Mouse (Mus musculus): ENCODE data around the gene Litaf. TPM values are rescaled to one million over a fixed set of nuclear protein-coding genes. Genes with fewer than 3 reads are reported as not detected.

Litaf gene
- polyA plus RNA-seq (2012; ENCODE audit: insufficient read depth, insufficient read length, missing spikeins) = 15.6 and 17.6 TPM in 2 replicates

DNA sequence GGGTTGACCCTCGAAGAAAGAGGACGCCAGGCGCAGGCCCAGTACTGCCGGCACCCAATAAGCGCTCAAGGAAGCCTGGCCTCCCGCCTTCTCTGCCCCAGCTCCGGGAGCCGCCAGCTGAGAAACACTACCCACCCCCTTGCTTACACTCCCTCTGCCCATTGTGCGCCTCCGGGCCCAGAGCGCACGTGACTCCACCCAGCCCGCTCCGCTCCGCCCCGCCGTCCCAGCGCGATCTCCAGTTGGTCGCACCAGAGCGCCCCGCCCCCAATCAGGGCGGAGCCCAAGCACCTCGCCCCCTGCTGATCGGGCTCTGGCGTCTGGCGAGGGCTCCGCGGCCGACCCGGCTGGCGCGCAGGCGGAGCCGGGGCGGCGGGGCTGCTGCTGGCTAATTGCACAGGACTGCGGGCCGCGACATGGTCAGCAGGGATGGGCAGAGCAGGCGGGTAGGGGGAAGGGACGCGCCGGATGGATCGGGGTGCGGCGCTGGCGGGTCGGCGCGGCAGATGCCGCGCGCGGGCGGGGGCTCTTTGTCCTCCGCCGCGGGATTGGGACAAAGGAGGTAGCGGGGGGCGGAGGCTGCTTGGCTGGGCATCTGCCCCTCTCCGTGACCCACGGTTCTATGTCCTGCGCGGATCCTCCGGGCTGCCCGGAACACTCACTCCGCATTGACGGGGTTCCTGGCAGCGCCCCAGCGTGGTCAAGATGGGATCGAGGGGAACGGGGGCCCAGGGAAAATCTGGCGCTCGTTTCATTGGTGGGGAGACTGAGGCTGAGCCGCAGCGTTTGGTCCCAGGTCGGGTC lies at the start of gene Litaf:
Gene Litaf, minus strand, starts transcription at position 129 of the 804 bp plus-strand sequence.
- Histone ChIP-seq H3K4me3 (ENCODE audit: insufficient read depth, low read depth, low read length) (peak within 1 kb of the TSS; percentile 81), H3K27ac (replicated peaks; ENCODE audit: low read depth, low read length) (peak within 1 kb of the TSS; percentile 71), H3K4me1 (ENCODE audit: control insufficient read depth, insufficient read depth, insufficient read length, low read length) (peaks cover 43% of the 10 kb centered on the region)

DNA sequence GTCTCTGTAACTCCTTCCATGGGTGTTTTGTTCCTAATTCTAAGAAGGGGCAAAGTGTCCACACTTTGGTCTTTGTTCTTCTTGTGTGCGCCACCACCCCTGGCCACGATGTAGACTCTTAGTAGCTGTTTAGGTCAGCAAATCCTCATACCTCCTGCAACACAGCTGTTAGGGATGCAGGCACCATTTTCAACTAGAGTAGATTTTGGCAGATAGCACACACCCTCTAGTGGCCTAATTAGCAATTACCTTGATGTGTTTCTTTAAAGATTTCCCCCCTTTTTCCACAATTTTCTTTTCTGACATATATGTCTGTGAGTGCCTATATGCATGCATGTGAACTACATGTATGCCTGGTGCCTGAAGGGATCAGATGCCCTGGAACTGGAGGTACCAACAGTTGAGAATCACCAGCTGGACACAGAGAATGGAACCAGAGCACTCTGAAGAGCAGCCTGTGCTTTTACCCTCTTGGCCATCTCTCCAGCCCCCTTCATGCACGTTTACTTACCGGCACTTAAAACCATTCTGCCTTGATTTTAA lies 43.3 kb upstream of the Litaf start:
- Histone ChIP-seq H3K4me1 (ENCODE audit: control insufficient read depth, insufficient read depth, insufficient read length, low read length) (no peaks in the 10 kb centered on the region), H3K27ac (replicated peaks; ENCODE audit: low read depth, low read length) (no peak overlapping the region), H3K4me3 (ENCODE audit: insufficient read depth, low read depth, low read length) (no peak overlapping the region)

DNA sequence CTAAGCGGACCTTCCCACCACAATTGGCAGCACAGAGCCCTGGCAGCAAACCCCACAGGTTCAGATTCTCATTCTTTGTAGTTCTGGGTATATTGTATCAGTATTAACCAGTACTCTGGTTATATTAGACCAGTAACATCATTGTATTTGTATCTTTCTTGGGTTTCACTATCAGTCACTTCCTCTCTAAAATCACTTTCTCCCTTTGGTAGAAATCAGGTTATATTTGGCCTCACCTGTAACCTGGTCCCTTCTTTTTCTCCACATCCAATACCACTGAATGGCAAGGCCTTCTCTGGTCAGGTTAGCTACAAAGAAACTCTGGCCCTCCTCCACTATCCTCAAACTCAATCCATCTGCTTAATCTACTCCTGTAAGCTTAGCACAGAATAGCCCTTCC lies 38.9 kb upstream of the Litaf start:
- Histone ChIP-seq H3K4me3 (ENCODE audit: insufficient read depth, low read depth, low read length) (no peak overlapping the region), H3K4me1 (ENCODE audit: control insufficient read depth, insufficient read depth, insufficient read length, low read length) (no peaks in the 10 kb centered on the region)

DNA sequence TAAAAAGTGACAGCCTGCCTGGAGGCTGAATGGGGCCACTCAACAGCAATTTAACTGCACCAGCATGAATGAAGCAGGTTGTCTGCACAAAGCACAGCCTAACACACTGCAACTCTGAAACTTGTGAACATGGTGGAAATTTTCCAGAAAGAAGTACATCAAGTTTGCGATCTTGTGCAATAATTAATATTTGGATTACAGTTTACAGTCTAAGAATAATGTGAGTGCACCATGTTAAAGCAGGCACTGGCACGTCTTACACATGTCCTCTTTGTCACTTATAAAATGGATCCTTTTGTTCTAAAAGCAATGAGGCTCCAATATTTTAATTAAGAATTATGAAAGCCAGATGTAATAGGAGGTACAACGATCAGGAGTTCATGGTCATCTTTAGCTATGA lies 31.3 kb upstream of the Litaf start:
- H3K27ac ChIP-seq (replicated peaks; ENCODE audit: low read depth, low read length) = no peak overlapping the region
- H3K4me1 ChIP-seq (ENCODE audit: control insufficient read depth, insufficient read depth, insufficient read length, low read length) = peaks cover 3% of the 10 kb centered on the region; the same call in 1 of the 2 replicates
- H3K4me3 ChIP-seq (ENCODE audit: insufficient read depth, low read depth, low read length) = no peak overlapping the region

More for the DNA sequence above, 38.9 kb upstream of the Litaf start:
- no peak overlapping the region for H3K27ac ChIP-seq (replicated peaks; ENCODE audit: low read depth, low read length)

DNA sequence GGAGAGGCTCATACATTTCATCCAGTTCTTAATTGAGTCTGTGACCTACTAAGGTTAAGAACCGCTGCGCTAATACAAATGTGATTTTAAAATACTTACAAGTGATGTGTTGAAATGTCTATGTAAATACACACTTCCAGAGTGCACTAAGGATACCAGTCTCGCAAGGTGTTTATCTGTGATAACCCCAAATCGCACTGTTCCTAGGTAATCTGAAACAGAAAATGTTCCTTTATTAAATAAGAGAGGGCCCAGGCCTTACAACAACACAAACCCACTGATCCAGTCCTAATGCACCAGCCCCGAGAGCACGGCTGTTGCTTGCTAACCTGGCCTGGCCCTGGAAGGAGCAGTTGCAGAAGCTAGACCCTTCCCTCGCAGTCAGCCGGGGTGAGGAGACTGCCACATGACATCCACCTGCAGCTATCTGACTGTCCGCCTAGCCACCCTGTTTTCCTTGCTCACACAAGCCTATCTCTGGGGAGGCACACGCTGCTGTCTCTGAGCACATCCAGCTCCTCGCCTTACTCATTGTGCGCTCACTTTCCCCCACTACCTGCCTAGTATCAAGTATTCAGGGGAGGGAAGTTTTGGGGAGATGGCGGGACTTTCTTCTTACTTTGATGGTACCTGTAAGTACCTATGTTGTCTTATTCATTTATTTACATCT lies 27.9 kb upstream of the Litaf start:
- Histone ChIP-seq H3K4me3 (ENCODE audit: insufficient read depth, low read depth, low read length) (no peak overlapping the region), H3K27ac (replicated peaks; ENCODE audit: low read depth, low read length) (no peak overlapping the region), H3K4me1 (ENCODE audit: control insufficient read depth, insufficient read depth, insufficient read length, low read length) (peaks cover 18% of the 10 kb centered on the region)

DNA sequence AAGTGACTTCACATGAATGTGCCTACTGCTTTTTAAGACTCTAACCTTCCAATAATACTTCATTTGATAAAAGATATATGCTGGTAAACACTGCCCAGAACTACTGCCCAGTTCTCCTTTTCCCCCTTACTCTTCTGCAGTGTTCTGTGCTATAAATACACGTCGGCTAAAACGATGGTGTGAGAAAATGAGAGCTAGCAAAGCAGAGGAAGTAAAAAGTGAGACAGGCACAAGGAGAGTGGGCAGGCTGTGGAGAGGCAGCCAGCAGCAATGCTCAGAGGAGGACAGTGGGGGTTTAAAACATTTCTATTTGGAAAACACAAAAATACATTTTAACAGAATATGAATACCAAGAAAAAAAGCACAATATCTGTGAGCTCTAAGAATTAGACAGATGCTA lies 26.6 kb upstream of the Litaf start:
- no peak overlapping the region for H3K4me3 ChIP-seq (ENCODE audit: insufficient read depth, low read depth, low read length)
- H3K27ac ChIP-seq (replicated peaks; ENCODE audit: low read depth, low read length) = peak overlapping the region; percentile 19
- peaks cover 18% of the 10 kb centered on the region for H3K4me1 ChIP-seq (ENCODE audit: control insufficient read depth, insufficient read depth, insufficient read length, low read length)

DNA sequence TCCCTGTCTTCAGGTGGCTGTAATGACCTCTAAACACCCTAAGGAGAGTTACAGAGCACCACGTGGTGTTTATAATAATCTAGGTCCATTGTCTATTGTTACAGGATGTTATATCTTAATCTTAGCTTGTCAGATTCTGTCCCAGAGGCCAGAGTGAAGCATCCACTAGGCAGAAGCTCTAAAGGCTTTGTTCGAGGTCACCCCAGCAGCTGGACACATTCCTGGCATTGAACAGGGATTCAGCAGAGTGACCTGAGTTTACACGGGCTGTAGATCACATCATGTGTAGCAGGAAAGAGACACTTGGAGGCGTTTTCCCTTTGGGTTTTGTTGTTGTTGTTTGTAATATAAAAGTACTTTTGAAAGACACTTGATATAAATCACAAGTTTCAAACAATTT lies 26.1 kb upstream of the Litaf start:
- Histone ChIP-seq H3K27ac (replicated peaks; ENCODE audit: low read depth, low read length) (peak overlapping the region; percentile 76), H3K4me3 (ENCODE audit: insufficient read depth, low read depth, low read length) (no peak overlapping the region), H3K4me1 (ENCODE audit: control insufficient read depth, insufficient read depth, insufficient read length, low read length) (peaks cover 18% of the 10 kb centered on the region)

DNA sequence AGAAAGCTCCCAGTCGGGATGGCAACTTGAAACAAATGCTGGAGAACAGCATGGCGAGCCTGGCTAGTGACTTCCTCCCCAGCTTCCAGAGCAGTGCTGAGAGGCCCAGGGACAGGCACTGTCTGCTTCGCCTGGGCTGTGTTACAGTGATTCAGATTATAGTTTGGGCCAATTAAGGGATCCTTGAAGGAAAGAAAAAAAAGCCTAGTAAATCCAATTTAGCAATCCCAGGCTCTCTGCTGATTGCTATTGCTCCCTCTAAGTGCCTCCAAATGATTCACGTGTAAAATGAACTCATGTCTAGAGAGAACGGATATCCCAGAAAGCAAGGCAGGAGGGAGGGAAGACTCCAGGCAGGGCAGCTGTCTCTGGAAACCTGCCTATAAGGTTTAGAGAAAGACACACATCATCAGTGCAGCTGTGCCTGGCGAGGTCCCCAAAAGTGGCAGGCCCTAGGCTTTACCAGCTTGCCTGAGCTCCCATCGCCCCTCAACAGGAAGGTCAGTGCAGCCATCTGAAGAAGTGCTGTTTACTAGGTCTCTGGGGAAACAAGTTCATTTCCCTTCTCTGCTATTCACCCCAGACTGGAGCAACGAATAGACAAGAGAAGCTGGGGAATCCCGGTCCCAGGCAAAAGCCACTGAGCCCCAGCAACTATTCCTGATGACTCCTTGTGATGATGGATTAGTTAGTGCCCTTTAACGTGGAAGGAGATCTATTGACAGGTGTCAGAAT lies 25.0 kb upstream of the Litaf start:
- no peak overlapping the region for H3K4me3 ChIP-seq (ENCODE audit: insufficient read depth, low read depth, low read length)
- peak overlapping the region; percentile 76; the same call in 1 of the 2 replicates for H3K27ac ChIP-seq (replicated peaks; ENCODE audit: low read depth, low read length)
- peaks cover 18% of the 10 kb centered on the region for H3K4me1 ChIP-seq (ENCODE audit: control insufficient read depth, insufficient read depth, insufficient read length, low read length)

DNA sequence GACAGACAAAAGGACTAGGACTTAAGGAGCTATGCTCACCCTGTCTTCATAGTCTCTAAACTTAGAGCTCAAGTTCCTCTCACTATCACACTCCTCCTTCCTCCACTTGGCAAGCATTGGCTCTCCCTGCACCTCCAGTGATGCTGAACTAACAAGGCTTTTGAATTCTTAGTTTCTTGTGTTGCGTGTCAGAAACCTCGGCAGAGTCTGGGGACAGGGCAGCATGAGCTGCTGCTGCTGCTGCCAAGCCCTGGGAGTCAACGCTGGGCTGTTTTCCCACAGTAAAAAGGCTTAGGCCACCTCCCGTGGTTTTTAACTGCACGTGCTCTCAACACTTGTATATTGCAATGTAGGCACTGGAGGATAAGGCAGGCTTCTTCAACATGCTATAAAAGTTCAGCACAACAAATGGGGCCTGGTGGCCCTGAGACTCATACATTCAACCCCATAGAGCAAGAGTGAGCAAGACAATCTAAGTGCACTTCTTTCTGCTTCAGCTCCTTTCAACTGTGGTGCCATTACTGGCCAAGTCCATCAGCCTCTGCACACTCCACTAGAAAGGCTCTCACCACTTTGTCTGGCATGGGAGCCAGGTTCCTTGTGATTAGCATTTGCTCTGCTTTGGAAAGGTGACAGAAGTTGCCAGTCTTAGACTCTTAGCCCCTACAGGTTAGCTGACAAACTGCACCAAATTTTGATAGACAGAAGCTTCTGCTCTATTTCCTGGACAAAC lies 21.1 kb upstream of the Litaf start:
- no peak overlapping the region for H3K27ac ChIP-seq (replicated peaks; ENCODE audit: low read depth, low read length)
- H3K4me3 ChIP-seq (ENCODE audit: insufficient read depth, low read depth, low read length) = no peak overlapping the region
- peaks cover 15% of the 10 kb centered on the region for H3K4me1 ChIP-seq (ENCODE audit: control insufficient read depth, insufficient read depth, insufficient read length, low read length)

DNA sequence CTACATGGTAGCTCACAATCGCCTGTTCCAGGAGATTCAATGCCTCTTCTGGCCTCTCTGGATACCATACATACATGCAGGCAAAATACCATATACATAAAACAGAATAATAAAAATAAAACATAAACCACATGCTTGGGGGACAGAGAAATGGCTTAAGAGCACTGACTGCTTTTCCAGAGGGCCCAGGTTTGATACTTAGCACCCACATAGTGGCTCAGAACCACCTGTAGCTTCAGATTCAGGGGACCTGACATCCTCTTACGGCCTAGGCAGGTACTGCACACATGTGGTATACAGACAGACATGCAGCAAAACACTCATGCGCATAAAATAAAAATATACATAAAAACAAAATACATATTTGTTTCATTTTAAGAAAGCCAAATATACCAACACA lies 20.3 kb upstream of the Litaf start:
- Histone ChIP-seq H3K4me3 (ENCODE audit: insufficient read depth, low read depth, low read length) (no peak overlapping the region), H3K27ac (replicated peaks; ENCODE audit: low read depth, low read length) (no peak overlapping the region), H3K4me1 (ENCODE audit: control insufficient read depth, insufficient read depth, insufficient read length, low read length) (peaks cover 10% of the 10 kb centered on the region)

DNA sequence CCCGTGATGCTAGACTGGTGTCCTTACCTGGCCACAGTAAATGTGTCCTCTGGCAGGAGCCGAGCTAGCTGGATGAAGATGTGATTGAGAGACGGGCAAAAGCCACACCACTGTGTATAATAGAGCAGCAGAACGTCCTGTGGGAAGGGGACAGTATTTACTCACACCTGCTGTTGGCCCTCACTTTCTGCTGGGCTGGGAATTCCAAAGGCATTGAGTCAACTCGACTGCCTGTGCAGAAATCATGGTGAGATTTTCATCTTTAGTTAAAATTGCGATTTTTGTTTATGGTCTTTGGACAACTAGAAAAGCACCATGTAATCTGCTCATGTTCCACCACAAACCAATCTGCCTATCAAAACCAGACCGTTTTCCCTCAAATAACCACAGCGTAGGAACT lies 18.2 kb upstream of the Litaf start:
- Histone ChIP-seq H3K27ac (replicated peaks; ENCODE audit: low read depth, low read length) (no peak overlapping the region), H3K4me3 (ENCODE audit: insufficient read depth, low read depth, low read length) (no peak overlapping the region), H3K4me1 (ENCODE audit: control insufficient read depth, insufficient read depth, insufficient read length, low read length) (no peaks in the 10 kb centered on the region)

DNA sequence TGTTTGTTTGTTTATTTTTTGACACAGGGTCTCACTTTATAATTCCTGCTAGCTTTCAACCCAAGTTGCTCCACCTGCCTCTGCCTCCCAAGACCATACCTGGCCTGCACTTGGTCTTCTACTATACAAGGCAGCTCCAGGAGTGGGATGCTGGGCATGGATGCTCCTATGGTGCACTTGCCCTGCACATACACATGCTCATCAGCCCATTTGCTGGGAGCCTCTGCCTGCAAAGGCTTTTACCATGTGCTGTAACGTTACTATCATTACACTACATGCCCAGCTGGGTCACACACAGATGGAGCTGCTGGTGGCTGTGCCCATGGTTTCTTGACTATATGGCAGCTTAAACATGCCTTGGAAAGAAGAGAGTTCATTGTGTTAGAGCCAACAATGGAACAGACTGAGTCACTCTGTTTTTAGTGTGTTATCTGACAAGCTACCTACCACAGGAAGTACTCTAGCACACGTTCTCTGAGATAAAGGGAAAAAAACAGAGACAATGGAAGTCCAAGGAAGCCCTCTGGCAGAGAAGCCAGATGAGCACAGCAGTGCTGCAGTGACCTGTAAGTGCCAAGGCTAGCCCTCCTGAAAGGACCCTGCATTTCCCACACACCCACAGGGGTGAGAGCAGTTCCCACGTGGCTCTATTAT lies 12.4 kb upstream of the Litaf start:
- Histone ChIP-seq H3K4me1 (ENCODE audit: control insufficient read depth, insufficient read depth, insufficient read length, low read length) (peaks cover 3% of the 10 kb centered on the region; the same call in 1 of the 2 replicates), H3K4me3 (ENCODE audit: insufficient read depth, low read depth, low read length) (no peak overlapping the region), H3K27ac (replicated peaks; ENCODE audit: low read depth, low read length) (0 out of 2 replicates have a peak overlapping the region, but pooled peaks have one; percentile 13)

DNA sequence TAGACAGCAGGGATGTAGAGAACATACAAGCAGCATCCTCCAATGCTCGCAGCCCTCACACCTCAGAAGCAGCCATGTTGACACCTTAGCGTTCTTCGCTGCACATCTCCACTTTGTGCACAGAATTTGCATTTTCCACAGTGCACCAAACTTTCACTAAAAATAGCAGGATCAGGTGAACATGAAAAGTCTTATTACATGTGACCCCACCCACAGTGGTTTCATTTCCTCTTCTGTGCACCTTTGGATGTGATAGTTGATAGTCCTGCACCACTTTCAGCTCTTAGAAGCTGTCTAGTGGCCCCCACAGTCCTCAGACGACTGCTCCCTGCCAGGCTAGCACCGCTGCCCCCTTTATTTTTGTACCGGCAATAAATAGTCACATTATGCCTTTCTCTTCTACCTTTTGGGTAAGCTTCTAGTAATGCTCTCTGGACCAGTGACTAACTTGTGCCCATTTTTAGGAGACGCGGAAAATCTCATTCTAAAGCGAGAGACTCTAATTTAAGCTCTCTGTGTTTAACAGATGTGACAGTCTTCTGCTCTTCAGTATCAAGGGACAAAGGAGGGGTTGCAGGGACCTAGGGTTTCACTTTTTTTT lies 11.7 kb upstream of the Litaf start:
- H3K4me1 ChIP-seq (ENCODE audit: control insufficient read depth, insufficient read depth, insufficient read length, low read length) = peaks cover 3% of the 10 kb centered on the region; the same call in 1 of the 2 replicates
- no peak overlapping the region for H3K4me3 ChIP-seq (ENCODE audit: insufficient read depth, low read depth, low read length)
- H3K27ac ChIP-seq (replicated peaks; ENCODE audit: low read depth, low read length) = no peak overlapping the region

DNA sequence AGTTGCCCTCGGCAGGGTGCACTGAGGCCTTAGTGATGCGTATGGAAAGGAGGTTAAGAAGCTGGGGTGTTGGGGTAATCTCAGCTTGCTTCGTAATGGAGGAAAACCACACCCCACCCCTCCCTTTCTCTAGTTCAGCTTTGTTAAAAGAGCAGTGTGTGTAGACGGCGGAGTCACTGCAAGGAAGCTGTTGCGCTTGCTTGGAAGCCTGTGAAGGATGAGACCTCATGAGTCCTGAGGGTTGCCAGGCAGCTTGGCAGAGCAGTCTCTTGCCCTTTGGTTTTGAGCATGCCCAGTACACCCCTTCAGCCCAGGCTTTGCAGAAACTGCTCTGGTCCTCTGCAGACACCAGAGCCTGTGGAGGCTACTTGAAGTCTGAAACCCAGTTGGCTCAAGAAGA lies 7.1 kb upstream of the Litaf start:
- Histone ChIP-seq H3K27ac (replicated peaks; ENCODE audit: low read depth, low read length) (no peak overlapping the region), H3K4me1 (ENCODE audit: control insufficient read depth, insufficient read depth, insufficient read length, low read length) (peaks cover 30% of the 10 kb centered on the region), H3K4me3 (ENCODE audit: insufficient read depth, low read depth, low read length) (no peak overlapping the region)

Data from brown adipose tissue, adult 24 weeks (tissue).